Mouse (Mus musculus) kidney, adult 2 months (tissue): ENCODE measurements around the gene Ano4. TPM values are rescaled to one million over a fixed set of nuclear protein-coding genes. Genes with fewer than 3 reads are reported as not detected.

Source experiments
- DNase-seq: peaks from one replicate; pipeline ENCODE4 v3.0.0; 2021
- H3K27ac ChIP-seq: fragments of 200-500 bp; 2 replicates; pipeline ENCODE4 v1.5.1; 2012; ENCODE audit warnings: low read depth, low read length, control low read depth, inconsistent platforms; ENCODE audit not compliant: insufficient read depth
- H3K27me3 ChIP-seq: fragments of 200-500 bp; replicated peaks from 2 replicates; pipeline ENCODE4 v1.6.1; 2012; ENCODE audit warnings: mild to moderate bottlenecking, moderate library complexity, low read length, inconsistent platforms; ENCODE audit not compliant: control insufficient read depth, insufficient read depth
- H3K36me3 ChIP-seq: fragments of 200-500 bp; 2 replicates; pipeline ENCODE4 v1.6.1; 2012; ENCODE audit warnings: mild to moderate bottlenecking, moderate library complexity, low read length, inconsistent platforms; ENCODE audit not compliant: control insufficient read depth, insufficient read depth
- H3K4me1 ChIP-seq: fragments of 200-500 bp; 2 replicates; pipeline ENCODE4 v1.6.1; 2011; ENCODE audit warnings: low read length; ENCODE audit not compliant: control insufficient read depth, insufficient read depth
- H3K4me3 ChIP-seq: fragments of 200-500 bp; 2 replicates; pipeline ENCODE4 v1.5.1; 2011; ENCODE audit warnings: mild to moderate bottlenecking, low read depth, low read length, control low read depth; ENCODE audit not compliant: insufficient read depth
- CTCF ChIP-seq: fragments of 200-500 bp; conservative IDR thresholded peaks from 2 replicates; pipeline ENCODE4 v1.5.1; 2011; ENCODE audit warnings: low read depth, mild to moderate bottlenecking, control low read depth, low read length, moderate library complexity, mixed read lengths; ENCODE audit not compliant: insufficient read depth, insufficient read length
- POLR2A ChIP-seq: fragments of 200-500 bp; IDR thresholded peaks from one replicate; pipeline ENCODE4 v1.6.1; 2011; ENCODE audit warnings: low read depth, low read length, control low read depth
- WGBS: fragments of 180-500 bp; shearing (Covaris S2); methylation state at CpG from one replicate; pipeline ENCODE4 v1.1.7; 2018; 5-methylcytosine and 5-hydroxymethylcytosine counted together
- polyA plus RNA-seq: library from polyadenylated mRNA; depleted of rRNA; stranded (reverse); fragments of >200 nt; gene quantifications from 2 replicates; pipeline ENCODE4 v1.2.3, GENCODE M21; 2012

The Ano4 gene
- polyA plus RNA-seq, 1 experiment: 0.69 TPM

GRCm38 (mm10) chr10:89358933-89359332 is 14.4 kb upstream of the Ano4 start:
- Histone ChIP-seq H3K36me3 (no peaks in the 10 kb centered on the region), H3K4me1 (no peaks in the 10 kb centered on the region), H3K4me3 (no peak overlapping the region), H3K27ac (no peak overlapping the region), H3K27me3 (no peaks in the 10 kb centered on the region)
- DNase-seq: no peak
- 68% methylated on average over 3 of the region's 3 CpGs for WGBS
- TF ChIP-seq CTCF (no peak), POLR2A (no peak)

GRCm38 (mm10) chr10:89354639-89355038 is 10.1 kb upstream of the Ano4 start:
- no peaks in the 10 kb centered on the region for H3K4me1 ChIP-seq
- WGBS: 76% methylated on average over 2 of the region's 2 CpGs
- no peak for TF ChIP-seq POLR2A
- no peak for TF ChIP-seq CTCF
- no peak overlapping the region for H3K27ac ChIP-seq
- no peaks in the 10 kb centered on the region for H3K36me3 ChIP-seq
- DNase-seq: no peak
- no peak overlapping the region for H3K4me3 ChIP-seq
- H3K27me3 ChIP-seq: no peaks in the 10 kb centered on the region

GRCm38 (mm10) chr10:89351416-89351815 is 6.9 kb upstream of the Ano4 start:
- TF ChIP-seq POLR2A: no peak
- TF ChIP-seq CTCF: no peak
- Histone ChIP-seq H3K4me3 (no peak overlapping the region), H3K27me3 (no peaks in the 10 kb centered on the region), H3K4me1 (no peaks in the 10 kb centered on the region), H3K27ac (no peak overlapping the region), H3K36me3 (no peaks in the 10 kb centered on the region)
- DNase-seq: no peak
- WGBS: 72% methylated on average over 11 of the region's 11 CpGs

- no peak overlapping the region for H3K4me3 ChIP-seq
- WGBS: 73% methylated on average over 6 of the region's 6 CpGs
- H3K36me3 ChIP-seq: no peaks in the 10 kb centered on the region
- H3K27ac ChIP-seq: no peak overlapping the region
- H3K27me3 ChIP-seq: peaks cover 2% of the 10 kb centered on the region; the same call in 1 of the 2 replicates
- 0 out of 2 replicates have a peak, but pooled peaks cover 6% of the 10 kb centered on the region for H3K4me1 ChIP-seq
- TF ChIP-seq POLR2A (no peak), CTCF (no peak)
- DNase-seq: peak; percentile 51
These were observed 1.0 kb upstream of the Ano4 start for GRCm38 (mm10) chr10:89345606-89346005.

- peaks cover 2% of the 10 kb centered on the region; the same call in 1 of the 2 replicates for H3K27me3 ChIP-seq
- peak overlapping the region; percentile 54 for H3K4me3 ChIP-seq
- no peak for TF ChIP-seq CTCF
- TF ChIP-seq POLR2A: no peak
- H3K4me1 ChIP-seq: 0 out of 2 replicates have a peak, but pooled peaks cover 6% of the 10 kb centered on the region
- WGBS: 58% methylated on average over 4 of the region's 4 CpGs
- H3K27ac ChIP-seq: no peak overlapping the region
- no peak for DNase-seq
- H3K36me3 ChIP-seq: no peaks in the 10 kb centered on the region
These were observed 603 bp upstream of the Ano4 start for GRCm38 (mm10) chr10:89345196-89345533.

- WGBS: 24% methylated on average over 4 of the region's 4 CpGs
- Histone ChIP-seq H3K4me3 (peak overlapping the region; percentile 54; the same call in 1 of the 2 replicates), H3K27ac (no peak overlapping the region), H3K27me3 (peaks cover 2% of the 10 kb centered on the region; the same call in 1 of the 2 replicates), H3K4me1 (0 out of 2 replicates have a peak, but pooled peaks cover 6% of the 10 kb centered on the region), H3K36me3 (no peaks in the 10 kb centered on the region)
- TF ChIP-seq CTCF (no peak), POLR2A (no peak)
- peak; percentile 5 for DNase-seq
These were observed 451 bp downstream of the Ano4 start for GRCm38 (mm10) chr10:89344132-89344490.

- no peak for DNase-seq
- Histone ChIP-seq H3K36me3 (no peaks in the 10 kb centered on the region), H3K27ac (no peak overlapping the region), H3K4me1 (0 out of 2 replicates have a peak, but pooled peaks cover 6% of the 10 kb centered on the region), H3K4me3 (no peak overlapping the region), H3K27me3 (peaks cover 2% of the 10 kb centered on the region; the same call in 1 of the 2 replicates)
- TF ChIP-seq CTCF (no peak), POLR2A (no peak)
- 50% methylated on average over 8 of the region's 8 CpGs for WGBS
These were observed 846 bp downstream of the Ano4 start for GRCm38 (mm10) chr10:89343716-89344115.
